Mouse (Mus musculus) layer of hippocampus, postnatal 10 days (tissue): ENCODE data around the gene Gm28051. TPM values are rescaled to one million over a fixed set of nuclear protein-coding genes. Genes with fewer than 3 reads are reported as not detected.

Source experiments
- DNase-seq, 2 experiments: peaks; one replicate each; pipeline ENCODE4 v3.0.0; 2021; ENCODE audit warnings: low spot score in 2 of 2
- total RNA-seq, 2 experiments: library from RNA; stranded (reverse); gene quantifications; 2 replicates each; pipeline ENCODE4 v1.2.3; 2021

Gm28051 gene
- total RNA-seq, 2 experiments from 2014 or later: not detected

DNA sequence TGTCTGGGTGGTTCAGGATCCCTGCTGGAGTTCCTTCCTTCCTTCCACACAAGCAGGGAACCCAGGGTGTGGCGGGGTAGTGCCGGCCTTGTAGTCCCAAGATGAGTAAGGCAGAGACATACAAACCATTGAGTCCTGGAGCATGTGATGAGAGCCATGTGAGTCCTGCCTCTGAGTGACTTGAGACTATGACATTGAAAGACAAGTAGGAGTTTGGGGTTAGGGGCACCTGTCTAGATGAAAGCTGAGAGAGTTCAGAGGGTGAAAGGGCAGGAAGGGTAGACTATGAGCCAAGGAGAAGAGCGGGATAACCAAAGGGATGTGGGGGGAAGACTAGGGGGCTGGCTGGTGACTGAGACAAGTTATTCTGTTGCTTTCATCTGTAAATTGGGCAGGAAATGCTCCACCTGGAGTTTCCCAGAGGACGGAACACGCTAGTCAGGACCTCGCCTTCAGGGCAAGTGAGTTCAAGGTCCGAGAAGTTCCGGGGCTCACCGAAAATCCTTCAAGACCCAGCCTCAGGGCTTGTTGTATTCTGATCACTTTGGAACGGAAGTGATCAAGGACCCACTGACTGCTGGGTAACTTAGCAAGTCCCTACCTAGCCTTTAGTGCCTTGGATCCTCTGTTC lies 50.6 kb downstream of the Gm28051 start:
- no peak for DNase-seq

DNA sequence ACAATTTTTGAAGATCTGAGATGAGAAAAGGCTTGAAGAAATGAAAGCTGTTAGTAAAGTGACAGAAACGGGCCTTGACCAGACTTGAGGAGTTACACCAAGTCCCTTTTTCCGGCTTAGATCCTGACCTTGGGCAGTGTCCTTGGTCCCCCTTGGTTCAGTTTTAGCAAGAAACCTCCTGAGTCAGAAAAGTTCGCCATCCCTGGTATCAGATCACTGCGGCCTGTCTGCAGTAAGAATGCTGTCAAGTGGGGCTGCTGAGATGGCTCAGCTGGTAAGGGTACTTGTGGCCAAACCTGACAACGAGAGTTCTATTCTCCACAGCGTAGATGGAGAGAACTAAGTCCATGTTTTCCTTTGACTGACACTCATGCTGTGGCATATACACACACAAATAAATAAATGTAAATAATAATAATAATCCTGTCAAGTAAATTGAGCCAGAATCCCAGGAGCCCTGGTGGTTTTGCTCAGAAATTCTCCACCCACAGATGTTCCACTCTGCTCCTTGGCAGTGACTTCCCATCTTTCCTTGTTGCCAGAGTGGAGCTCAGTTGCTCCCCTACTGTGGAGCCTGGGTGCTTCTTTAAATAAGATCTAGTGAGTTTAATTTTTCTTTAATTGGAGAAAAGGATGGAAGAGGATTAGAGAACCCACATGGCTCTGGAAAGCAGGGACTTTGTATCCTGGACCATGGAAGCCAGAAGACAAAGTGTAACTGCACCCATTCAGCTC lies 51.5 kb downstream of the Gm28051 start:
- no peak for DNase-seq

DNA sequence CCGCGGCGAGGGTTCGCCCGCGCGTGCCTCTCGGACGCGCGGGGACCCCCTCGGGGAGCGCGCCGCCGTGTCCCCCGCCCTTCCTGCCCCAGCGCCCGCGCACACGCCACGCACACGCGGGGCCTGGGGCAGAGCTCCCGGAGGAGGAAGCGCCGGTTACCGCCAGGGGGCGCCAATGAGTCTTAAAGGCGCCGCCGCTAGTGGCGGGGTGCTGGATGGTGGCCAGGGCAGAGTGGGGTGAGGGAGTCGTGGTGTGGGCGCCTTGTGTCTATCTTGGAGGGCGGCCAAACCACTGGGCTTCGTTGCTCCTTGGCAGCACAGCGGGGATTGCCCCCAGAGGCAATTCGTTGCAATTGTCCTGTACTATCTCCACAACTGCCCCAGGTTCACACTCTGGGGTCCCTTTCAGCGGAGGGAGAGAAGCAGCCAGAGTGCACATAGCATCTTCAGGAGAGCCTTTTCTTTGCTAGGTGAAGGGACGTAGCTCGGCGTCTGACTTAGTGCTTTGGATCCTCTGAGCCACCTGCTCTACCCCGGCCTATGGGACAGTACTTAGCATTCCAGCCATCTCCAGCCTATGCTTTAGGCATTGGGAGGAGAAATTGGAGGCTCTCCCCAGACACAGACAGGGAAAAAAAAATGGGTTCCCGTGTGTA lies 52.2 kb downstream of the Gm28051 start:
- peak; percentile 94 to 97 for DNase-seq

GRCm38 (mm10) chr12:102704457-102705198 lies 52.9 kb downstream of the Gm28051 start, which contains the start of gene Itpk1:
TSS of gene Itpk1 (minus strand) at chr12:102704930.
- DNase-seq: peak in 1 of 2 experiments; percentile 53

DNA sequence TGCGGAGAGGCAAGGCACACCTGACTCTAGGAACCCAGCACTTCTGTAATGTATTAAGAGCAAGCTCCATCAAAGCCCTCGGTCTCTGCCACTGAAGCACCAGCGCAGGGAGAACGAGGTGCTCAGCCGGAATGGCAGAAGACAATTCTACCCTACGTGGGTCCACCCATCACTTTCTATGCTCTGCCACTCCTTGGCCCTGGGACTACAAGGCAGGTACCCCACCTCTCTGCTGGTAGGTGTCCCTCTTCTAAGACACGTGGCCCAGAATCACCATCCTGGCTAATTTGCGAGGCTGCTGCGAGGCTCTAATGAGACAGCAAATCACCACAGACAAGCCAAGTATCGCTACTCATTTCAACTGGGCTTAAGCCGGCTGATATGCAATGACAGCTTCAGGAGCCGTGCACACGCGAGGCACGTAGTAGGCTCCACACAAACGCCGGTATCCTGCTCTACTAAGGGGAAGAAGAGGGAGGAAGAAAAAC lies 53.6 kb downstream of the Gm28051 start:
- DNase-seq: no peak

- peak in 1 of 2 experiments; percentile 55 for DNase-seq
Measured at GRCm38 (mm10) chr12:102703441-102703840, 54.1 kb downstream of the Gm28051 start.

- DNase-seq: peak; percentile 53 to 59
Measured at GRCm38 (mm10) chr12:102703111-102703412, 54.5 kb downstream of the Gm28051 start.

DNA sequence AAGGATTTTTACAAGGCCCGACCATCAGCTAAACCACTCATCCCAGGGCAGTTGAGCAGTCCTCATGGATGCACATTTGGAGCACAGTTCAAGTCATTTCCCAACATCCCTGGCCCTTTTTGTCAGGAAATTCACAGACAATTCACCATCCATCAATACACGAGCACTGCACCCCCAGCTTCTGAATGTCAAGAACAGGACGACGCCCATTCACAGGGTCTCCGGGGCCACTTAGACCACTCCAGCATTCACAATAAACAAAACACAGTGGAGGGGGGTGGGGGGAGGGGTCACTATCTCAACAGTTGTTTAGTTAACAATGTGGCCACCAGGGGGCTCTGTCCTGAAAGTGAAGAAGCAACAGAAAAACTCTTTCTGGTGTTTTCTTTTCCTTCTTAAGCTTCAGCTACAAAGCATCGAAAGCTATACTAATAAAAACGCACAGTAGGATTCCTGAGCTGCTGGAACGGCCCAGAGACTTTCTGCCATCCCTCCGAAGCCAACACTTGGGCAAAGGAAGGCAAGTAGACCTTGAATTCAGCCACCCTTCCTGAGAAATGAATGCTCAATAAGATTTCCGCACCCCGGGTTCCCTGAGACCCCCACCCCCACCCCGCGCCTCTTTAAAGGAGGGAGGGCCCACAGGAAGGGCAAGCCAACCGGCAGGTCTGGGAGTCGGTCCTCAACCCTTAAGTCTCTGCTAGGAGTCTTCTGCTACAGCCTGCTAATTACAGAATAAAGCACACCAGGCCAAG lies 55.0 kb downstream of the Gm28051 start:
- DNase-seq: peak; percentile 83 to 85

DNA sequence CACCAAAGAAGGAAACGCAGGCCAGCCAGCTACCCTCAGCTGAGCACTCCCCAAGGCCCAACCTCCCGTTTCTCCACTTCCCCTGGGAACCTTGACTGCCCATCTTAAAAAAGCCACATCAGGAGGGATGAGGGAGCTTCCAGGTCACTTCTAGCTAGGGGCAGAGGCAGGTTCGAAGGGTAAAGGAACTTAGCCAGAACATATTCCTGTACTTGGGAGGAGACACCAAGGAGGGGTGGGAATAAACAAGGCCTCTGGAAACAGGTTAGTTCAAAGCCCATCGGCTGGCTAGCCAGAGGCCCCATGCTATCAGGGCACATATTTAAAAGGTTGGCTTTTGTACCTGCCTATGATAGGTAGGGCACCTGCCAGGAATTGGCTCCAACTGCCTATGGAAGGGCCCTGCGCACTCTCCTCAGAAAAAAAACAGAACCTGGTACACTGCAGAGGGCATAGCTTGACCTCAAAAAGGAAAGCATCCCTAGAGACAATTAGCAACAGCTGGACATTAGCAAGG lies 55.8 kb downstream of the Gm28051 start:
- no peak for DNase-seq

DNA sequence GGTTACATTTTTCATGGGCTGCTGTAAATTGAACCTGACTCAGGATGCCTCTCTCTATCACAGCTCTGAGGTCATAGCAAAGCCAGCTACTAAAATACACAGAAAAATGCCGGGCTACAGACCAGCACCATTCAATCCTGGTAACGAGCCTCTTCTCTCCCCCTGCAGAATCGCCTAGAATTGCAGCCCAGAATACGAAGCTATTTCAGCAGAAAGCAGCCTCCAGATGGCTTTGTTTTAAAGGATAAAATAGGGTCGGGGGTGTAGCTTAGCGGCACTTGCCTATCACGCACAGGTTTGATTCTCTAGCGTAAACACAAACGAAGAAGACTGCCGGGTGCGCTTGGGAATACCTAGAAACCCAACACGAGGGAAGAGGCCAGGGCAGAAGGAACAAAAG lies 57.1 kb downstream of the Gm28051 start:
- no peak for DNase-seq

DNA sequence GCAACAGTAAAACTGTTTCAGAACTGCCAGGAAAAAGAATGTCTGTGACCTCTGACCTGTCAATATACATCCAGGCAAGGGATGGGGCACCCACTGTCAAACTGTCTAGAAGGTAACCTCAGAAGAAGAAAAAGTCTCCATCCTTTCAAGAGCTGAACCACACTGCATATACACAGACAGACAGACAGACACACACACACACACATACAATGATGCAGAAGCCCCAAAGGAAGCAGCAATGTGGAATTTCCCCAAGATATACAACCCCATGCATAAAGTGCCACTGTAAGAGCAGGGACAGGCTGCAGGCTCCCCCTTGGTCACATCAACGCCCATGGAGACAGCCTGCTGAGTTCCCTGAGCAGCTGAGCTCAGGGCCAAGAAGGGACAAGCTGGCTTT lies 58.4 kb downstream of the Gm28051 start:
- DNase-seq: no peak

DNA sequence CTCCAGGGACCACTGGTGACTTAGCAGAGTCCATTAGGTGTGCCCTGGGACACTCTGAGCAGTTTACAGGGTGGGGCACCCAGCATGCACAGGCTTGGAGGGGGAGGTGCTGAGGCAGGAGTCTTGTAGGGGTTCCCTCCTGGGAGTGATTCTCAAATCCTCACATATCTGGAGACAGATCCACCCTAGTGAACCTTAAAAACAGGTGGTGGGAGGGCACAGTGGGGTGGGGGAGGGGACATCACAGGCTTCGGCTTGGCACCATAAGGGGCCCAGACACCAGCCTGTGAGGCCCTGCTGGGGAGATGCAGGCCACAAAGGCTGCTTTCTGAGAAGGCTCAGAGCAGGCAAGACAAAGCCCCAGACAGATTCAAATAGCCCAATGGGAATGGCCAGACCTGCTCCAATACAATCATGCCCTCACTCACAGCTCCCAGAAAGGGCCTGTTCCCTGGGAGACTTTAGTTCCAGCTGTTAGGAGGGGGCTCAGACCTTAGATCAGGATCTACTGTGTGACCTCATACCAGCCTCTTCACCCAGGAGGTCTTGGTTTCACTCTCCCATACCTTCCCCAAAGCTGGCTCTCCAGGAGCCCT lies 59.4 kb downstream of the Gm28051 start:
- peak in 1 of 2 experiments; percentile 22 for DNase-seq

GRCm38 (mm10) chr12:102697381-102697780 lies 60.2 kb downstream of the Gm28051 start:
- peak in 1 of 2 experiments; percentile 10 for DNase-seq

DNA sequence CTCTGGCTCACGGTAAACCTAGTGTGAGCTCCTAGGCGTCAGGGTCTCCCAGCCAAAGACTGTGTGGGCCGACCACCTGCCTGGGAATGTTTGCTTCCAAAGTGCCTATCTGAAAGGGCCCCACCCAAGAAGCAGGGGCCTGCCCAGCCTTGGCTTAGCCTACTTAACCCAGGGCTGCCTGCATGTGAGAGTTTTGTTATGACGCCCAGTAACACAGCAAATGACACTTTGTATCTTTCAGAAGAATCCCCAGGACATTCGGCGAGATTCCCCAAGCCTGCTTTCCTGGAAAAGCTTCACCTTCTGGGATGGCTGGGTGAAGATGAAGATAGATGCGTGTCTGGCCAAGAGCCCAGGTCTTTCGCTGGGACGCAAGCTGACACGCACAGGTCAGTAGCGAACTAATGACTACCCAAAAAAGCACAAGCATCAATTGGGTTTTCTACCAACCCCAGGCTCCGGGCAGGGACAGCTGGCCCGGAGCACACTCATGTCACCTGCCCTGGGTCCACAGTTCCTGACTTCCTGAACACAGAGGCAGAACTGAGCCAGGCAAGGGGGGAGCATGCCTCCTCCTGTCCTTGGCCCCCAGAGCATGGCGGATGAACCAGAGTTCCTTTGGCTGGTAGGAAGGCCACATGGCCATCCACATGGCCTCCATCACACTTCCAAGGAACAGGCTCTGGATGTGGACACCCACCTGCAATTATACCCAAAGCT lies 60.8 kb downstream of the Gm28051 start:
- DNase-seq: peak in 1 of 2 experiments; percentile 13

GRCm38 (mm10) chr12:102695369-102696239 lies 62.0 kb downstream of the Gm28051 start:
- peak; percentile 58 to 68 for DNase-seq

GRCm38 (mm10) chr12:102691761-102692160 lies 65.8 kb downstream of the Gm28051 start:
- DNase-seq: no peak

DNA sequence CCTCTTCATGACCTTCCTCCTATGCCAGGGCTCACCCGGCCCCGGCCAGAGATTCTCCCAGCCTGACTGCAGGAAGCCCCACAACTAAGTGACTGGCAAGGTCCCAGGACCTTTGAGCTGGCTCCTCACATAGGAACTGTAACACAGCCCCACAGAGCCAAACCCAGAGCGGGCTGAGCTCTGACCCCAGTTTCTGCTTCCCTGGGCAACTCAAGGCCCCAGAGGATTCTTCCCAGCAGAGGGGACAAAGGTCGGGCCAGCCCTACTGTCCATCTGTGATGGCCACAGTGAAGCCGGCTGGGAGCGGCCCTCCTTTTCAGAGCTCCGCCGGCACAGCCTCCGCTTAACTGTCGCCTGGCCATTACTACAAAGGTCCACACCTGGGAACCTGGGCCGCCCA lies 66.4 kb downstream of the Gm28051 start:
- DNase-seq: no peak

- DNase-seq: no peak
Measured at GRCm38 (mm10) chr12:102689773-102690563, 67.6 kb downstream of the Gm28051 start.
